Mouse (Mus musculus) E14TG2a.4 (cell line): ENCODE measurements around the gene App.

ENCODE experiments used
- CTCF ChIP-seq: conservative IDR thresholded peaks from 2 replicates; pipeline ENCODE4 v1.5.1; 2014; ENCODE audit warnings: low read length
- NANOG ChIP-seq: IDR thresholded peaks from 2 replicates; pipeline ENCODE4 v1.6.1; 2014; ENCODE audit warnings: borderline replicate concordance, low read length, mixed read lengths

DNA sequence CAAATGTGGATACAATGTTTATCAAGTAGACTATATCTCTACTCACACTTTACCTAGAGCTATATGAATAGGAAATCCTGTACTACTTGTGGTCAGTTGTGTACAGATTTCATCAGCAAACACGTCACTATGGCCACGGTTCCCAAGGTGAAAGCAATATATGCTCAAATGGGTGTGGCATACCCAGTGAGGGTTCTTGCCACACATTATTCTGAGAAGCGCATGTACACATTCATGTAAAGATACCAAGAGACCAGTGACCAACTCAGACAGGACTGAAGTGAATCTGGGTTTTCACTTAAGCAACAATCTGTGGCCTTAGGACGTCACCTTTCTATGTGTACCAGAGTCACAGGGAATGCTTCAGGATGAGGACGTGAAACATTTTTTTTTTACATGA, 41.4 kb downstream of the App start:
- TF ChIP-seq CTCF (no peak), NANOG (no peak)
